Mouse (Mus musculus) kidney, embryonic 15.5 days (tissue): ENCODE results near the gene Tmem268. TPM values are rescaled to one million over a fixed set of nuclear protein-coding genes. Genes with fewer than 3 reads are reported as not detected.

Experiments
- ATAC-seq: fragments of 200-750 bp; cut with Nextera tagmentation; replicated peaks from 2 replicates; pipeline ENCODE4 v1.8.0; 2017; ENCODE audit warnings: moderate TSS enrichment; ENCODE audit not compliant: low FRiP score
- H3K27ac ChIP-seq: fragments of 300-500 bp; sonication (generic); 2 replicates; pipeline ENCODE4 v1.5.1; 2015; ENCODE audit warnings: mild to moderate bottlenecking, inconsistent platforms
- H3K27me3 ChIP-seq: fragments of 300-500 bp; sonication (generic); 2 replicates; pipeline ENCODE4 v1.6.1; 2015; ENCODE audit warnings: inconsistent platforms
- H3K36me3 ChIP-seq: fragments of 300-500 bp; sonication (generic); 2 replicates; pipeline ENCODE4 v1.6.1; 2015; ENCODE audit warnings: inconsistent platforms
- H3K4me1 ChIP-seq: fragments of 300-500 bp; sonication (generic); 2 replicates; pipeline ENCODE4 v1.6.1; 2015; ENCODE audit warnings: inconsistent platforms
- H3K4me2 ChIP-seq: fragments of 300-500 bp; sonication (generic); 2 replicates; pipeline ENCODE4 v1.6.1; 2015; ENCODE audit warnings: moderate library complexity, mild to moderate bottlenecking, inconsistent platforms
- H3K4me3 ChIP-seq: fragments of 300-500 bp; sonication (generic); replicated peaks from 2 replicates; pipeline ENCODE4 v1.5.1; 2015; ENCODE audit warnings: mild to moderate bottlenecking, inconsistent platforms
- H3K9ac ChIP-seq: fragments of 300-500 bp; sonication (generic); 2 replicates; pipeline ENCODE4 v1.6.1; 2015; ENCODE audit warnings: mild to moderate bottlenecking, inconsistent platforms
- H3K9me3 ChIP-seq: fragments of 300-500 bp; sonication (generic); replicated peaks from 2 replicates; pipeline ENCODE4 v1.6.1; 2016; ENCODE audit warnings: inconsistent platforms
- WGBS: fragments of 180-500 bp; shearing (Covaris S2); methylation state at CpG from one replicate; pipeline ENCODE4 v1.1.7; 2015; ENCODE audit warnings: mixed read lengths; 5-methylcytosine and 5-hydroxymethylcytosine counted together
- polyA plus RNA-seq: library from polyadenylated mRNA; unstranded; fragments of >200 nt; fragmentation: Nextera tagmentation; extraction: Ambion mirVana; gene quantifications from 2 replicates; pipeline ENCODE4 v1.2.1, GENCODE M21; 2015

Tmem268 gene
- polyA plus RNA-seq, 1 experiment from 2014 or later, result 5.9 TPM

GRCm38 (mm10) chr4:63544494-63545230, 13.9 kb upstream of the Tmem268 start, which contains the start of gene Atp6v1g1:
Gene Atp6v1g1, plus strand, starts transcription at chr4:63544772.
- ATAC-seq, result peak; percentile 96
- peak within 1 kb of the TSS; percentile 80 for H3K4me3 ChIP-seq
- peak within 1 kb of the TSS; percentile 75 for H3K4me2 ChIP-seq
- 2% methylated on average over 47 of the region's 57 CpGs for WGBS
- H3K9ac ChIP-seq, result peak within 1 kb of the TSS; percentile 89
- H3K27me3 ChIP-seq, result no peaks in the 10 kb centered on the region
- peaks cover 16% of the 10 kb centered on the region for H3K36me3 ChIP-seq
- H3K27ac ChIP-seq, result peak within 1 kb of the TSS; percentile 91
- H3K9me3 ChIP-seq, result no peaks in the 10 kb centered on the region
- peaks cover 34% of the 10 kb centered on the region for H3K4me1 ChIP-seq

- WGBS, result 17% methylated on average over 26 of the region's 26 CpGs
- Histone ChIP-seq H3K27ac (peak overlapping the region; percentile 91), H3K36me3 (peaks cover 18% of the 10 kb centered on the region), H3K4me2 (peak overlapping the region; percentile 75), H3K9me3 (no peaks in the 10 kb centered on the region), H3K27me3 (no peaks in the 10 kb centered on the region), H3K4me3 (peak overlapping the region; percentile 80), H3K4me1 (peaks cover 34% of the 10 kb centered on the region), H3K9ac (peak overlapping the region; percentile 89)
- no peak for ATAC-seq
Measured at GRCm38 (mm10) chr4:63545231-63545958, 13.2 kb upstream of the Tmem268 start.

- WGBS, result 36% methylated on average over 6 of the region's 6 CpGs
- H3K27me3 ChIP-seq, result no peaks in the 10 kb centered on the region
- H3K36me3 ChIP-seq, result peaks cover 30% of the 10 kb centered on the region
- peak overlapping the region; percentile 75 for H3K4me2 ChIP-seq
- peak overlapping the region; percentile 80 for H3K4me3 ChIP-seq
- H3K9ac ChIP-seq, result no peak overlapping the region
- H3K9me3 ChIP-seq, result no peaks in the 10 kb centered on the region
- H3K27ac ChIP-seq, result peak overlapping the region; percentile 91
- peaks cover 34% of the 10 kb centered on the region for H3K4me1 ChIP-seq
- no peak for ATAC-seq
Measured at GRCm38 (mm10) chr4:63546441-63547055, 12.0 kb upstream of the Tmem268 start.

- H3K9me3 ChIP-seq, result no peaks in the 10 kb centered on the region
- H3K36me3 ChIP-seq, result peaks cover 42% of the 10 kb centered on the region
- no peak overlapping the region for H3K9ac ChIP-seq
- peaks cover 37% of the 10 kb centered on the region for H3K4me1 ChIP-seq
- H3K4me2 ChIP-seq, result no peak overlapping the region
- no peak for ATAC-seq
- WGBS, result 46% methylated on average over 1 of the region's 1 CpGs
- no peak overlapping the region for H3K27ac ChIP-seq
- H3K4me3 ChIP-seq, result no peak overlapping the region
- H3K27me3 ChIP-seq, result no peaks in the 10 kb centered on the region
Measured at GRCm38 (mm10) chr4:63547799-63548198, 10.8 kb upstream of the Tmem268 start.

GRCm38 (mm10) chr4:63548491-63548890, 10.1 kb upstream of the Tmem268 start:
- no peak overlapping the region for H3K27ac ChIP-seq
- H3K27me3 ChIP-seq, result no peaks in the 10 kb centered on the region
- H3K4me2 ChIP-seq, result no peak overlapping the region
- peaks cover 37% of the 10 kb centered on the region for H3K4me1 ChIP-seq
- no peak overlapping the region for H3K9ac ChIP-seq
- ATAC-seq, result no peak
- H3K9me3 ChIP-seq, result no peaks in the 10 kb centered on the region
- WGBS, result 78% methylated on average over 3 of the region's 3 CpGs
- H3K36me3 ChIP-seq, result peaks cover 47% of the 10 kb centered on the region
- no peak overlapping the region for H3K4me3 ChIP-seq

- no peak overlapping the region for H3K4me2 ChIP-seq
- H3K4me1 ChIP-seq, result peaks cover 23% of the 10 kb centered on the region
- ATAC-seq, result no peak
- H3K4me3 ChIP-seq, result no peak overlapping the region
- no peak overlapping the region for H3K9ac ChIP-seq
- no peak overlapping the region for H3K27ac ChIP-seq
- no peaks in the 10 kb centered on the region for H3K9me3 ChIP-seq
- H3K27me3 ChIP-seq, result no peaks in the 10 kb centered on the region
- peaks cover 70% of the 10 kb centered on the region for H3K36me3 ChIP-seq
- 97% methylated on average over 3 of the region's 3 CpGs for WGBS
Measured at GRCm38 (mm10) chr4:63550908-63551307, 7.7 kb upstream of the Tmem268 start.

- Histone ChIP-seq H3K4me2 (no peak overlapping the region), H3K4me3 (no peak overlapping the region), H3K27ac (no peak overlapping the region), H3K9me3 (no peaks in the 10 kb centered on the region), H3K9ac (no peak overlapping the region), H3K4me1 (peaks cover 18% of the 10 kb centered on the region), H3K27me3 (no peaks in the 10 kb centered on the region), H3K36me3 (peaks cover 70% of the 10 kb centered on the region)
- no peak for ATAC-seq
- WGBS, result 95% methylated on average over 1 of the region's 1 CpGs
Measured at GRCm38 (mm10) chr4:63552865-63553264, 5.7 kb upstream of the Tmem268 start.

GRCm38 (mm10) chr4:63553789-63554576, 4.6 kb upstream of the Tmem268 start:
- Histone ChIP-seq H3K27me3 (no peaks in the 10 kb centered on the region), H3K36me3 (peaks cover 60% of the 10 kb centered on the region), H3K4me1 (peaks cover 24% of the 10 kb centered on the region), H3K9me3 (no peaks in the 10 kb centered on the region), H3K4me2 (no peak overlapping the region), H3K9ac (no peak overlapping the region), H3K27ac (no peak overlapping the region), H3K4me3 (no peak overlapping the region)
- no peak for ATAC-seq
- 72% methylated on average over 4 of the region's 4 CpGs for WGBS

GRCm38 (mm10) chr4:63554616-63555015, 4.0 kb upstream of the Tmem268 start:
- H3K27me3 ChIP-seq, result no peaks in the 10 kb centered on the region
- H3K27ac ChIP-seq, result no peak overlapping the region
- peaks cover 30% of the 10 kb centered on the region for H3K4me1 ChIP-seq
- peaks cover 54% of the 10 kb centered on the region for H3K36me3 ChIP-seq
- H3K4me2 ChIP-seq, result no peak overlapping the region
- no peaks in the 10 kb centered on the region for H3K9me3 ChIP-seq
- H3K4me3 ChIP-seq, result no peak overlapping the region
- WGBS, result 73% methylated on average over 3 of the region's 3 CpGs
- ATAC-seq, result no peak
- H3K9ac ChIP-seq, result no peak overlapping the region

- no peak overlapping the region for H3K9ac ChIP-seq
- H3K27ac ChIP-seq, result no peak overlapping the region
- no peak overlapping the region for H3K4me2 ChIP-seq
- peaks cover 52% of the 10 kb centered on the region for H3K36me3 ChIP-seq
- H3K9me3 ChIP-seq, result no peaks in the 10 kb centered on the region
- peaks cover 35% of the 10 kb centered on the region for H3K4me1 ChIP-seq
- ATAC-seq, result no peak
- H3K4me3 ChIP-seq, result no peak overlapping the region
- no peaks in the 10 kb centered on the region for H3K27me3 ChIP-seq
- 97% methylated on average over 2 of the region's 2 CpGs for WGBS
Measured at GRCm38 (mm10) chr4:63555111-63555510, 3.5 kb upstream of the Tmem268 start.

GRCm38 (mm10) chr4:63556665-63557064, 1.9 kb upstream of the Tmem268 start:
- Histone ChIP-seq H3K27me3 (no peaks in the 10 kb centered on the region), H3K36me3 (peaks cover 39% of the 10 kb centered on the region), H3K27ac (peak overlapping the region; percentile 54; the same call in 1 of the 2 replicates), H3K4me2 (no peak overlapping the region), H3K4me3 (no peak overlapping the region), H3K9me3 (no peaks in the 10 kb centered on the region), H3K4me1 (peaks cover 48% of the 10 kb centered on the region), H3K9ac (no peak overlapping the region)
- ATAC-seq, result no peak
- 62% methylated on average over 5 of the region's 5 CpGs for WGBS
